Mouse (Mus musculus): ENCODE results near the gene Olfr1368.

DNA sequence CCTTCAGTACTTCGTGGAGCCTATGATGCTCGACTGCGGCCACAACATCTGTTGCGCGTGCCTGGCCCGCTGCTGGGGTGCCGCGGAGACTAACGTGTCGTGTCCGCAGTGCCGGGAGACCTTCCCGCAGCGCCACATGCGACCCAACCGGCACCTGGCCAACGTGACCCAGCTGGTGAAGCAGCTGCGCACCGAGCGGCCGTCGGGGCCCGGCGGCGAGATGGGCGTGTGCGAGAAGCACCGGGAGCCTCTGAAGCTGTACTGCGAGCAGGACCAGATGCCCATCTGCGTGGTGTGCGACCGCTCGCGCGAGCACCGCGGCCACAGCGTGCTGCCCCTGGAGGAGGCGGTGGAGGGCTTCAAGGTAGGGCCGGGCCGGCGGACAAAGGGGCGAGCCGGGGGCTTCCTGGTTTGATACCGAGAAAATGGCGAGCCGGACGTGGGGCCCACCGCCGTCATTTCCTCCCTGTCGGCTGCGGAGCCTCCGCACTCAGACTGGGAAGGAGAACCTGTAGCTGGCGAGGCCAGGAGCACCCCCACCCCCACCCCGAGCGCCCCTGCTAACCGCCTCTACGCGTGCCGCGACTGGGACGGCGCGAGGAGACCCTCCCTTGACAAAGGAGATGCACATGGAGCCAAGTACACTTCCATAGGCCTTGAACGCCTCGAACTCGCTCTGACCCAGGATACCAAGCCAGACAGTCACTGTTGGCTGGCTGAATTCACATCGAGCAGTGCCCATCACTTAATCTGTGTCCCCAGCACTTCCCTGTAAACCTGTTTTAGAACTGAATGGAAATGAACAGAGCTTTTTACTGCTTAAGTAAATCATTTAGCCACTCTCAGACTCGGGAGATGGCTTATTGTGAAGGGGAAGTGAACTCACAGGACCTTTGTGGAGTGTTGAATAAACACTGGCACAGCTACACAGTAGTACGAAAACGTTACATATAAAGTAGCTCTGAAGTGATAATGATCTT lies 35.2 kb upstream of the Olfr1368 start:
- TF ChIP-seq EP300 (IDR thresholded peaks at IDR 0.05; ENCODE audit: low read depth): no peak
- no peak for TF ChIP-seq CTCF (IDR thresholded peaks at IDR 0.05; ENCODE audit: low read depth)

Measured in heart, postnatal 0 days (tissue).